Mouse (Mus musculus): ENCODE data around the gene Olfr498. TPM values are rescaled to one million over a fixed set of nuclear protein-coding genes. Genes with fewer than 3 reads are reported as not detected.

Olfr498 gene
- total RNA-seq (2014; rRNA removed) (not detected in 2 replicates), polyA plus RNA-seq (2015; fragmentation: Nextera tagmentation; extraction: Ambion mirVana) (not detected in 2 replicates)

GRCm38 (mm10) chr7:108465026-108465425, at the start of gene Olfr498:
TSS of gene Olfr498 (plus strand) at chr7:108465326.
- no peak for DNase-seq (ENCODE audit: low spot score)

DNA sequence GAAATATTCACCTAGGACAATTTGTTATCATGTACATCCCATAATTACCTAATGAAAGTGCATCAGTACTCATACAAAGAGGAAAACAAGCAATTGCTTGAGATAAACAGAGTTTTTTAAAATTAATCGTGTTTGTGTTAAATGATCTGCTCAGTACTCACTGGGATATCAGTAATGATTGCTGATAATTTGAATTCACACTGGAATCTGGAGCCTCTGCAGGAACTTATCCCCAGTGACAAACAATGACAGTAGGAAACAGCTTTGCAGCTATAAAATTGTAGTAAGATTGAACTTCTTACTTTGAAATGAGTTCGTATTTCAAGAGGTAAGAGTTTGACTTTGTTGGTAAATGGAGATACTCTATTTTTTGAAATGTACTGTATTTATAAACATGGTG, 45.0 kb upstream of the Olfr498 start, which contains the start of gene Olfr497:
Gene Olfr497 (plus strand): TSS at position 301 of the 400 bp plus-strand sequence.
- DNase-seq (ENCODE audit: low spot score) = no peak
- no peak for ATAC-seq
- no peak for TF ChIP-seq CTCF (IDR thresholded peaks at IDR 0.05; ENCODE audit: low read depth)
- Histone ChIP-seq H3K27me3 (ENCODE audit: insufficient read depth, low read length) (no peaks in the 10 kb centered on the region), H3K4me2 (ENCODE audit: low read depth, low read length) (no peak within 1 kb of the TSS), H3K9ac (replicated peaks; ENCODE audit: low read length) (no peak within 1 kb of the TSS), H3K4me3 (ENCODE audit: low read length) (no peak within 1 kb of the TSS), H3K4me1 (ENCODE audit: insufficient read depth, low read length) (no peaks in the 10 kb centered on the region), H3K36me3 (ENCODE audit: insufficient read depth, low read length) (no peaks in the 10 kb centered on the region), H3K27ac (no peak within 1 kb of the TSS), H3K9me3 (ENCODE audit: low read length) (no peaks in the 10 kb centered on the region)
- WGBS = 86% methylated on average over 2 of the region's 2 CpGs

More at GRCm38 (mm10) chr7:108465026-108465425, at the start of gene Olfr498:
- no peak for TF ChIP-seq CTCF (IDR thresholded peaks at IDR 0.05; ENCODE audit: low read depth)
- Histone ChIP-seq H3K27ac (no peak within 1 kb of the TSS), H3K9me3 (ENCODE audit: low read length) (no peaks in the 10 kb centered on the region), H3K27me3 (ENCODE audit: insufficient read depth, low read length) (no peaks in the 10 kb centered on the region), H3K36me3 (ENCODE audit: insufficient read depth, low read length) (no peaks in the 10 kb centered on the region), H3K4me1 (ENCODE audit: insufficient read depth, low read length) (no peaks in the 10 kb centered on the region), H3K9ac (replicated peaks; ENCODE audit: low read length) (no peak within 1 kb of the TSS), H3K4me2 (ENCODE audit: low read depth, low read length) (no peak within 1 kb of the TSS), H3K4me3 (ENCODE audit: low read length) (no peak within 1 kb of the TSS)
- 87% methylated on average over 1 of the region's 1 CpGs for WGBS
- no peak for ATAC-seq

Other genes with a start within 250 kb of the Olfr498 start
- gene Olfr488, start 207.0 kb upstream of the Olfr498 start, total RNA-seq (2014; rRNA removed) = not detected in 2 replicates
- gene Olfr488, start 207.0 kb upstream of the Olfr498 start, polyA plus RNA-seq (2015; fragmentation: Nextera tagmentation; extraction: Ambion mirVana) = not detected in 2 replicates
- gene Olfr490, start 176.4 kb upstream of the Olfr498 start, total RNA-seq (2014; rRNA removed) = not detected in 2 replicates
- not detected in 2 replicates for gene Olfr490, start 176.4 kb upstream of the Olfr498 start, polyA plus RNA-seq (2015; fragmentation: Nextera tagmentation; extraction: Ambion mirVana)
- gene Olfr491, start 151.9 kb upstream of the Olfr498 start, total RNA-seq (2014; rRNA removed) = not detected in 2 replicates
- gene Olfr491, start 151.9 kb upstream of the Olfr498 start, polyA plus RNA-seq (2015; fragmentation: Nextera tagmentation; extraction: Ambion mirVana) = not detected in 2 replicates
- gene Olfr492, start 141.7 kb upstream of the Olfr498 start, total RNA-seq (2014; rRNA removed) = not detected in 2 replicates
- not detected in 2 replicates for gene Olfr492, start 141.7 kb upstream of the Olfr498 start, polyA plus RNA-seq (2015; fragmentation: Nextera tagmentation; extraction: Ambion mirVana)
- gene Olfr493, start 118.3 kb upstream of the Olfr498 start, total RNA-seq (2014; rRNA removed) = not detected in 2 replicates
- gene Olfr493, start 118.3 kb upstream of the Olfr498 start, polyA plus RNA-seq (2015; fragmentation: Nextera tagmentation; extraction: Ambion mirVana) = not detected in 2 replicates
- not detected in 2 replicates for gene Olfr494, start 100.0 kb upstream of the Olfr498 start, total RNA-seq (2014; rRNA removed)
- not detected in 2 replicates for gene Olfr494, start 100.0 kb upstream of the Olfr498 start, polyA plus RNA-seq (2015; fragmentation: Nextera tagmentation; extraction: Ambion mirVana)
- gene Olfr495, start 72.2 kb upstream of the Olfr498 start, total RNA-seq (2014; rRNA removed) = not detected in 2 replicates
- not detected in 2 replicates for gene Olfr495, start 72.2 kb upstream of the Olfr498 start, polyA plus RNA-seq (2015; fragmentation: Nextera tagmentation; extraction: Ambion mirVana)
- gene Olfr497, start 44.9 kb upstream of the Olfr498 start, total RNA-seq (2014; rRNA removed) = not detected in 2 replicates
- gene Olfr497, start 44.9 kb upstream of the Olfr498 start, polyA plus RNA-seq (2015; fragmentation: Nextera tagmentation; extraction: Ambion mirVana) = not detected in 2 replicates
- not detected in 2 replicates for gene Olfr502, start 59.7 kb downstream of the Olfr498 start, total RNA-seq (2014; rRNA removed)
- not detected in 2 replicates for gene Olfr502, start 59.7 kb downstream of the Olfr498 start, polyA plus RNA-seq (2015; fragmentation: Nextera tagmentation; extraction: Ambion mirVana)
- not detected in 2 replicates for gene Olfr503, start 79.2 kb downstream of the Olfr498 start, total RNA-seq (2014; rRNA removed)
- not detected in 2 replicates for gene Olfr503, start 79.2 kb downstream of the Olfr498 start, polyA plus RNA-seq (2015; fragmentation: Nextera tagmentation; extraction: Ambion mirVana)
- not detected in 2 replicates for gene Olfr504, start 100.5 kb downstream of the Olfr498 start, total RNA-seq (2014; rRNA removed)
- not detected in 2 replicates for gene Olfr504, start 100.5 kb downstream of the Olfr498 start, polyA plus RNA-seq (2015; fragmentation: Nextera tagmentation; extraction: Ambion mirVana)
- gene Olfr506, start 145.5 kb downstream of the Olfr498 start, total RNA-seq (2014; rRNA removed) = not detected in 2 replicates
- not detected in 2 replicates for gene Olfr506, start 145.5 kb downstream of the Olfr498 start, polyA plus RNA-seq (2015; fragmentation: Nextera tagmentation; extraction: Ambion mirVana)
- not detected in 2 replicates for gene Olfr507, start 156.5 kb downstream of the Olfr498 start, total RNA-seq (2014; rRNA removed)
- gene Olfr507, start 156.5 kb downstream of the Olfr498 start, polyA plus RNA-seq (2015; fragmentation: Nextera tagmentation; extraction: Ambion mirVana) = not detected in 2 replicates
- gene Olfr508, start 164.7 kb downstream of the Olfr498 start, total RNA-seq (2014; rRNA removed) = not detected in 2 replicates
- not detected in 2 replicates for gene Olfr508, start 164.7 kb downstream of the Olfr498 start, polyA plus RNA-seq (2015; fragmentation: Nextera tagmentation; extraction: Ambion mirVana)
- gene Olfr509, start 186.6 kb downstream of the Olfr498 start, total RNA-seq (2014; rRNA removed) = 0.18 TPM in 1 of 2 replicates, not detected in the other
- not detected in 2 replicates for gene Olfr509, start 186.6 kb downstream of the Olfr498 start, polyA plus RNA-seq (2015; fragmentation: Nextera tagmentation; extraction: Ambion mirVana)
- not detected in 2 replicates for gene Olfr510, start 201.1 kb downstream of the Olfr498 start, total RNA-seq (2014; rRNA removed)
- not detected in 2 replicates for gene Olfr510, start 201.1 kb downstream of the Olfr498 start, polyA plus RNA-seq (2015; fragmentation: Nextera tagmentation; extraction: Ambion mirVana)
- gene Olfr512, start 248.0 kb downstream of the Olfr498 start, total RNA-seq (2014; rRNA removed) = not detected in 2 replicates
- not detected in 2 replicates for gene Olfr512, start 248.0 kb downstream of the Olfr498 start, polyA plus RNA-seq (2015; fragmentation: Nextera tagmentation; extraction: Ambion mirVana)